Mouse (Mus musculus) neural tube, embryonic 15.5 days (tissue): ENCODE results near the gene Trmt10a. TPM values are rescaled to one million over a fixed set of nuclear protein-coding genes. Genes with fewer than 3 reads are reported as not detected.
"Not testable (repeated sequence)": the region's sequence is repeated elsewhere in the genome, so short reads cannot be mapped to it uniquely, and the experiment has no call there.

Source experiments
- ATAC-seq: fragments of 200-750 bp; cut with Nextera tagmentation; 2 replicates; pipeline ENCODE4 v1.8.0; 2017; ENCODE audit warnings: mild to moderate bottlenecking, moderate TSS enrichment, moderate library complexity; ENCODE audit not compliant: low FRiP score
- H3K27ac ChIP-seq: fragments of 300-500 bp; sonication (generic); replicated peaks from 2 replicates; pipeline ENCODE4 v1.5.1; 2015; ENCODE audit warnings: mild to moderate bottlenecking, inconsistent platforms
- H3K27me3 ChIP-seq: fragments of 300-500 bp; sonication (generic); replicated peaks from 2 replicates; pipeline ENCODE4 v1.6.1; 2015; ENCODE audit warnings: inconsistent platforms
- H3K36me3 ChIP-seq: fragments of 300-500 bp; sonication (generic); 2 replicates; pipeline ENCODE4 v1.6.1; 2015; ENCODE audit warnings: inconsistent platforms
- H3K4me1 ChIP-seq: fragments of 300-500 bp; sonication (generic); 2 replicates; pipeline ENCODE4 v1.6.1; 2015; ENCODE audit warnings: inconsistent platforms
- H3K4me2 ChIP-seq: fragments of 300-500 bp; sonication (generic); 2 replicates; pipeline ENCODE4 v1.6.1; 2015; ENCODE audit warnings: inconsistent platforms, mild to moderate bottlenecking, moderate library complexity
- H3K4me3 ChIP-seq: fragments of 300-500 bp; sonication (generic); replicated peaks from 2 replicates; pipeline ENCODE4 v1.5.1; 2015; ENCODE audit warnings: mild to moderate bottlenecking, inconsistent platforms
- H3K9ac ChIP-seq: fragments of 300-500 bp; sonication (generic); replicated peaks from 2 replicates; pipeline ENCODE4 v1.6.1; 2015; ENCODE audit warnings: mild to moderate bottlenecking, inconsistent platforms
- H3K9me3 ChIP-seq: fragments of 300-500 bp; sonication (generic); replicated peaks from 2 replicates; pipeline ENCODE4 v1.6.1; 2016; ENCODE audit warnings: inconsistent platforms
- WGBS: fragments of 180-500 bp; shearing (Covaris S2); methylation state at CpG from one replicate; pipeline ENCODE4 v1.1.7; 2015; ENCODE audit warnings: mixed read lengths; 5-methylcytosine and 5-hydroxymethylcytosine counted together
- polyA plus RNA-seq: library from polyadenylated mRNA; unstranded; fragments of >200 nt; fragmentation: Nextera tagmentation; extraction: Ambion mirVana; gene quantifications from 2 replicates; pipeline ENCODE4 v1.2.1, GENCODE M21; 2015

Gene Trmt10a
- polyA plus RNA-seq, 1 experiment from 2014 or later = 9.4 TPM

DNA sequence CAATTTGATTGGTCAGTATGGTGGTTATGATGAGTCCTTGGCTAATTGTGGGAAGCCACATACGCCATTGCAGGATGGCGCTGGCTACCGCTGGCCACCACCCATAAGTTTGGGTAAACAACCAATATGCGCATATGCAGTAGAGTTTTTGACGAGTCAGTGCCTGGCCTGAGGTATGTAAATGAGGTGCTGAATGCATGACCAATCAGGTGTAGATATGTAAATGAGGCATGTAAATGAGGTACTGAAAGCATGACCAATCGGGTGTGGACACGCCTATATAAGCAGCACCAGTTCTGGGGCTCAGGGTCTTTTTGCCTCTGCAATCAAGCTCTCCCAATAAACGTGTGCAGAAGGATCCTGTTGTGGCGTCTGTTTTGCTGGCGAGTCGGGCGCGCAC is 5.1 kb upstream of the Trmt10a start:
- 74% methylated on average over 13 of the region's 13 CpGs for WGBS
- not testable (repeated sequence) for H3K36me3 ChIP-seq, H3K27me3 ChIP-seq, H3K4me3 ChIP-seq, H3K4me1 ChIP-seq, H3K9me3 ChIP-seq, H3K4me2 ChIP-seq, H3K9ac ChIP-seq, ATAC-seq, H3K27ac ChIP-seq

DNA sequence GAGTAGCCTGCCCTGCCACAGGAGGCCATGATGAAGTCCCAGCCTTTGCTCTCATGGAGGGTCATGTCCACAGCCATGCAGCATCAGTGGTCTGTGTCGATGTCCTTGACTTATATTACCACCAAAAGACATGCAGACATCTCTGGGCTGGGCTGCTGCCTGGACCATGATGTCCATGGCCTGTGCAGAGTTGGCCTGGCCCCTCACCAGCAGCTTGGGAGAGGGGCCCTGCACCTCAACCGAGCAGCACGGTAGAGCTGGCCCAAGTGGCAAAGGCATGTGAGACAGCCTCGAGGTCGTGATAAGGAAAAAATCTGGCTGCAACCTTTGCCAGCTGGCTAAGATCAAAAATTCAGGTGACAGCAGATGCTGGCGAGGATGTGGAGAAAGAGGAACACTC is 3.6 kb upstream of the Trmt10a start:
- Histone ChIP-seq H3K4me2 (no peak overlapping the region), H3K4me1 (peaks cover 9% of the 10 kb centered on the region; the same call in 1 of the 2 replicates), H3K9me3 (no peaks in the 10 kb centered on the region), H3K9ac (no peak overlapping the region), H3K4me3 (no peak overlapping the region), H3K27me3 (no peaks in the 10 kb centered on the region), H3K27ac (no peak overlapping the region), H3K36me3 (no peaks in the 10 kb centered on the region)
- 96% methylated on average over 6 of the region's 6 CpGs for WGBS
- no peak for ATAC-seq

DNA sequence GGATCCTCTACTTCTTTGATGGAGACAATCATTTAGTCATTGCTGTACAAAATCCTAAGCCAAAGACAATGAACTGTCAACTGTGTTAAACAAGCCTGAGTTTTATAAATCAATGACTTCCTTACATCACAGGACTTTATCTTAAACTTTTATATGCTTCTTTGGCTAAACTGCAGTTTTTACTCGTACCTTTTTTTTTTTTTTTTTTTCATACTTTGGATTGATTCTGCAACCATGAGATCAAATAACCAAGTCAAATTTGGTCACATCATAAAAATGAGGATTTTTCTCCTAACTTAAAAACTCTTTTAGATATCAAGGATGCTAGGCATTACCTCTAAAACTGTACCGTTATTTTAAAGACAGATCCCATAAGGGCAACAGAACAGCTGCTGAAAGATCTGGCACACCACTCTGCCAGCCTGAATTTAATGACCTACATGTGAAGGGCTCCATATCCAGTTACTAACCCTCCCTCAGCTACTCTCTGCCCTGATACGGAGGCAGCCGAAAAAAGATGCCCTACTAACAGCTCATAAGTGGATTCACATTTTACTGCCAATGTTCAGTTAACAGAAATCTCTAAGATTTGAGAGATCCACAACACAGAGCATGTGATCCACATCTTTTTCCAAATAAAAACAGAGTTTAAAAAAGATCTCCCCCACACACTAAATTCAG is 1.1 kb upstream of the Trmt10a start:
- Histone ChIP-seq H3K27ac (no peak overlapping the region; the same call in 1 of the 2 replicates), H3K9me3 (no peaks in the 10 kb centered on the region), H3K27me3 (no peaks in the 10 kb centered on the region), H3K4me1 (peaks cover 9% of the 10 kb centered on the region; the same call in 1 of the 2 replicates), H3K4me2 (peak overlapping the region; percentile 50), H3K9ac (no peak overlapping the region), H3K36me3 (no peaks in the 10 kb centered on the region), H3K4me3 (peak overlapping the region; percentile 19)
- 55% methylated on average over 4 of the region's 4 CpGs for WGBS
- no peak for ATAC-seq

DNA sequence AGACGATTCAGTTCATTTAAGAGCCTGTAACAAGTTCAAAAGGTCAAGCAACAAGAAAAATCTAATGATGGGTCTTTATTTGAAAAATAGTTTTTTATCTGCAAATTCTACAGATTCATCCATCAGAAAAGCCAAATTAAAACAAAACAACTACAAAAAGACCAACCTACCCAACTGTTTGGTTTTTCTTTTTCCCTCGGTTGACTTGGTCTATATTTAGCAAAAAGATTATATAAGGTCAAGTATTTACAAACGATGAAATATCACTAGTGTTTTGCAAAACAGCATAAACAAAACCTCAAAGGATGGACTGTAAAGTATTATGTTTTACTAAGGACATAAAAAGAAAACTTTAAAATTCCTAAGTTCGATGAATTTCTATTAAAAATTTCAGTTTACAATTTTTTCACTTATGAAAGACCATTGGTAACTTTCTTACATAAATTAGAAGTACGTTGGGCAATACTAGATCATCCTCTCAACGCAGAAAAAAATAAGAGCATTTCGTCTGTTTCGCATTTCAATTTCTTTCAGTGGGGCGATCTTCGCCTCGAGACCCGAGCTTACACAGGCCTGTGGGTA is 424 bp upstream of the Trmt10a start:
- peak overlapping the region; percentile 70 for H3K9ac ChIP-seq
- H3K27ac ChIP-seq = peak overlapping the region; percentile 99
- no peaks in the 10 kb centered on the region for H3K9me3 ChIP-seq
- H3K36me3 ChIP-seq = no peaks in the 10 kb centered on the region
- WGBS = 8% methylated on average over 12 of the region's 12 CpGs
- no peak for ATAC-seq
- H3K4me2 ChIP-seq = peak overlapping the region; percentile 50
- H3K27me3 ChIP-seq = no peaks in the 10 kb centered on the region
- peak overlapping the region; percentile 78 for H3K4me3 ChIP-seq
- H3K4me1 ChIP-seq = peaks cover 9% of the 10 kb centered on the region; the same call in 1 of the 2 replicates

DNA sequence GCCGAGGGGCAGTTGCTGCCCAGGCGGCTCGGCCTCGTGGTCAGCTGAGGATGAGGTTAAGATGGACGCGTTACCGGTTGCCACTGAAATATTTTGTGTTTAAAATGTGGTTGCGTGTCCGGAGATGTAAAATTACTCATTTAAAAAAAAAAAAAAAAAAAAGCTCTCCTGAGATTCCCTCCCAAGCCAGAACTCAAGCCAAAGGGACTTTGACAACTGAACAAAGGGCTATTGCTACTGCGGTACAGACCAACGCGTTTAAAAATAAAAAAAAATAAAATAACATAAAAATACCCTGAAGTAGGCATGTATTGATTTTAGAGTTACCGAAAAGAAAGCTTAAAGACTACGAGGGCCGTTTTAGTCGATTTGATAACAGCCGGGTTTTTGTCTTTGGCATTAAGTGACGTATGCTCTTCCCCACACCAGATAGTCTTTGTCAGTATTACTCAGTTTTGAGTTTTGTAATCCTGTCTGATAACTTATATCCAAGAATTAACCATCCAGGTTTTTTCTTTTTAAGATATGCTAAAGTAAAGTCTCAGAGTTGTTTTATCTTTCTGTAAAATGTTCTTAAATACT is 903 bp downstream of the Trmt10a start:
- peak overlapping the region; percentile 71 for H3K9ac ChIP-seq
- H3K36me3 ChIP-seq = no peaks in the 10 kb centered on the region
- no peaks in the 10 kb centered on the region for H3K27me3 ChIP-seq
- under 1% methylated on average over 18 of the region's 18 CpGs for WGBS
- peak overlapping the region; percentile 76 for H3K4me2 ChIP-seq
- H3K4me3 ChIP-seq = peak overlapping the region; percentile 78
- 0 out of 2 replicates have a peak, but pooled peaks have one; percentile 2 for ATAC-seq
- H3K9me3 ChIP-seq = no peaks in the 10 kb centered on the region
- peak overlapping the region; percentile 99 for H3K27ac ChIP-seq
- H3K4me1 ChIP-seq = peaks cover 9% of the 10 kb centered on the region; the same call in 1 of the 2 replicates

DNA sequence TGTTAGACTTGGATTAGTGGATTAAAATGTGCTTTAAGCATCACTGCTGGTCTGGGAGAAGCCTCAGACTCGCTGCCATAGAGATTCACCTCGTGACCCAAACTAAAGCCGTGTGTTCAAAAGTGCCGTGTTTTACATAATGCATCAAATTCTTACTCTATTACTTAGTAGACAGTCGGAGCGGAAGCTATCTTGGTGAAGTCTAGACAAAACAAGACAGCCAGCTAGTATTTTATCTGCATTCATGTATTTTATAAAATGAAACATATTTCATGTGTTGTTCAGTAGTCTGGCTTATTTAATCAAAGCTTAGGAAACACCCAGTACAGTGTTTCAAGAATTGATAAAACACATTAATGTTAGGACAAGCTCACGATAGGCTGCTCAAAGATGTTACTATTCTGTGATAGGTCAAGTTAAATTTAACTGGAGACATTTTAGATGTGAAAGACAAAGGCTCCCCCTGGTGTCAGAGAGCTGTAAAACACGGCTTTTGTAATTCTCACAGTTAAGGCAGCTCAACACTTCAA is 1.5 kb downstream of the Trmt10a start, which contains the start of gene Mttp:
Gene Mttp, minus strand, starts transcription at position 327 of the 530 bp plus-strand sequence.
- ATAC-seq = peak; percentile 7; the same call in 1 of the 2 replicates
- peak within 1 kb of the TSS; percentile 78 for H3K4me3 ChIP-seq

DNA sequence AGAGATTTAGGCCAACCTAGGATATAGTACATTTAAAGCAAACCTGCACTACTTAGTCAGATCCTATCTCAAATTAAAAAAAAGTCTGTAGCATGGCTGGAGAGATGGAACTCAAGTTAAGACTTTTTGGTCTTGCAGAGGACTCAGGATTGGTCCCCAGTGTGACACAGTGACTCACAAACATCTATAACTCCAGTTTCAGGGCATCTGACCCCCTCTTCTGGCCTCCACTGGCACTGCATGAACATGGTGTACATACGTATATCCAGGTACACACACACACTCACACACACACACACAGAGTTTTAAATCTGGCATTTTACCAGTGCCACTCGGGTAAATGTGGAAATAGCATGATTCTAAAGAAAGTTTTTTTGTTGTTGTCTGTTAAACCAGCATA is 5.6 kb downstream of the Trmt10a start:
- no peaks in the 10 kb centered on the region for H3K27me3 ChIP-seq
- WGBS = 90% methylated on average over 2 of the region's 2 CpGs
- no peak overlapping the region for H3K27ac ChIP-seq
- 0 out of 2 replicates have a peak, but pooled peaks cover 3% of the 10 kb centered on the region for H3K36me3 ChIP-seq
- no peak overlapping the region for H3K4me3 ChIP-seq
- H3K4me1 ChIP-seq = no peaks in the 10 kb centered on the region
- H3K4me2 ChIP-seq = no peak overlapping the region
- H3K9ac ChIP-seq = no peak overlapping the region
- H3K9me3 ChIP-seq = no peaks in the 10 kb centered on the region
- no peak for ATAC-seq

More for the DNA sequence above, 1.5 kb downstream of the Trmt10a start, which contains the start of gene Mttp:
- peak within 1 kb of the TSS; percentile 76 for H3K4me2 ChIP-seq
- H3K9ac ChIP-seq = peak within 1 kb of the TSS; percentile 71
- no peaks in the 10 kb centered on the region for H3K27me3 ChIP-seq
- no peaks in the 10 kb centered on the region for H3K36me3 ChIP-seq
- H3K9me3 ChIP-seq = no peaks in the 10 kb centered on the region
- 3% methylated on average over 8 of the region's 8 CpGs for WGBS
- peaks cover 9% of the 10 kb centered on the region; the same call in 1 of the 2 replicates for H3K4me1 ChIP-seq
- H3K27ac ChIP-seq = peak within 1 kb of the TSS; percentile 99

DNA sequence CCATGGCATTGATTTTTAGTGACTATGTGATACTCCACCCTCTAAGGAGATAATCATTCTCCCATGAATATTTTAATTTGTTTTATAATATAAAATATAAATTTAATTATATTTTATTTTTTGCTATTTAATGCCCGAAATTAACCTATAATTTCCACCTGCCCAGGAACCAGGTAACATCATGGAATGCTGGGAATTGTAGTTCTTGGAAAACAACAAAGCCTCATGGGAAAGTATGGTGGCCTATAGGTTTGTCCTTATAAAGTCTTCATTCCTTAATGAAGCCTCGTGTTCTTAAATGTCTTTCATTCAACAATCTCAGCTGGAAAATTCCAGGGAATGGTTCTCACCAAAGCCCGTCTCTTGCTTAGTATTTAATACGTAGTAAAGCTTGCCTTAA is 11.8 kb downstream of the Trmt10a start:
- no peak overlapping the region for H3K4me2 ChIP-seq
- H3K4me1 ChIP-seq = no peaks in the 10 kb centered on the region
- 93% methylated on average over 4 of the region's 4 CpGs for WGBS
- H3K36me3 ChIP-seq = 0 out of 2 replicates have a peak, but pooled peaks cover 3% of the 10 kb centered on the region
- no peak for ATAC-seq
- no peak overlapping the region for H3K27ac ChIP-seq
- no peak overlapping the region for H3K9ac ChIP-seq
- H3K27me3 ChIP-seq = no peaks in the 10 kb centered on the region
- H3K4me3 ChIP-seq = no peak overlapping the region
- H3K9me3 ChIP-seq = no peaks in the 10 kb centered on the region

DNA sequence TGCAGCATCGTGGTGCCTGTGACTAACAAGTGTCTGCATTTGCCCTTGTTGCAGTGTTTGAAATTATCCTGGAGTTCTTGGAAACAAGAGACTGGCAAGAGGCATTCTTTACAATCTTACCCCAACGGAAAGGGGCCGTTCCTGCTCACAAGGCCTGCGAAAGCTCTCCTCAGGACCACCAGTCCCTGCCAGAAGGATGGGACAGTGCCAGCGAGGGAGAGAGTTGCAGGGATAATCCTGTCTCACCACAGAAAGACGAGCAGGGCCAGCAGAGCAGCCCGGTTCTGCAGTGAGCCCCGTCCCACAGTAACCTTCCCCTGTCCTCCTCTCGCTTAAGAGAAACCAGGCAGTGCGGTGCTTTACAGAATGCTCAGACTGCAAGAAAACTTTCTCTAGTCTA is 13.4 kb downstream of the Trmt10a start:
- Histone ChIP-seq H3K4me3 (no peak overlapping the region), H3K9me3 (no peaks in the 10 kb centered on the region), H3K4me1 (no peaks in the 10 kb centered on the region), H3K27ac (no peak overlapping the region), H3K4me2 (no peak overlapping the region), H3K27me3 (no peaks in the 10 kb centered on the region), H3K36me3 (0 out of 2 replicates have a peak, but pooled peaks cover 3% of the 10 kb centered on the region), H3K9ac (no peak overlapping the region)
- 67% methylated on average over 10 of the region's 10 CpGs for WGBS
- no peak for ATAC-seq

DNA sequence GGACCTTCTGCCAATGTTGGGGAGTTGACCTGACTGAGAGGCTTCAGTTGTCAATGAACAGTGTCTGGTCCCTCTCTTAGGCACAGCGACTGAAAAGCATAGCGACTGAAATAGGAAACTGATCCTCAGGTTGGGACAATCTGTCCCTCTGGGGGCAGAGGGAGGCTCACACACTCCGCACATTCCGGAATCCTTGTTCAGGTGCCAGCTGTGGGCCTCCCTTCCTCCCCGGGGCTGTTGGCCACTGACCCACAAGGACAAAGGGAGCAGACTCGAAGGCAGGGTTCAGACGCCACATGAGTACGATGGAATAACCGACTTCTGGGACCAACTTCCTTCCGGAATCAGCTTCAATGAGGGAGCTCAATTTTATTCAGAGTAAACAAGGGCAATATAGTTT is 18.4 kb downstream of the Trmt10a start:
- Histone ChIP-seq H3K4me3 (no peak overlapping the region), H3K9me3 (no peaks in the 10 kb centered on the region), H3K36me3 (no peaks in the 10 kb centered on the region), H3K4me2 (no peak overlapping the region), H3K27me3 (no peaks in the 10 kb centered on the region), H3K27ac (no peak overlapping the region), H3K4me1 (no peaks in the 10 kb centered on the region), H3K9ac (no peak overlapping the region)
- ATAC-seq = no peak
- 85% methylated on average over 10 of the region's 10 CpGs for WGBS

DNA sequence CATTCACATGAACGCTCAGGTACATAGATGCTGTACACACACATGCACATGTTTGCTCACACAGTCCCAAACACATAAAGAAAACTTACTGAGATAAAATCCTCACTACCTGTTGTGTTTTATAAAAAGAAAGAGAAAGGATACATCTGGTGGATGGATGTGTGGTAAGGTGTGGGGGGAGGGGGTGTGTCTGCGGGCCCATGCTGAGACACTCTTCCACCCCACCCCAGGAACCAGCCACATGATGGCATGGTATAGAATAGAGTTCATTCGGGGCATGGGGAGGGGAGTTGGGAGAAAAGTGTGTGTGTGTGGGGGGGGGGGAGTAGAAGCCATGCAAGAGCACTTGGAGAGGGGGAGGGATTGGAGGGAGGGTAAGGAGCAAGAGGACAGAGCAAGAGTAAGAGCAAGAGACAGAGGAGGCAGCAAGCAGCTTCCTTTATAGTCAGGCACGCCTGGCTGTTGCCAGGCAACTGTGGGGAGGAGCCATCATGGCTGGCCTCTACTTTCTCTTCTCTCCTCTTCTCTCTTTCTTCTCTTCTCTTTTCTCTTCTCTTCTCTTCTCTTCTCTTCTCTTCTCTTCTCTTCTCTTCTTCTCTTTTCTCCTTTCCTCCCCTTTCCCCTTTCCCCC is 19.4 kb downstream of the Trmt10a start:
- Histone ChIP-seq H3K9me3 (no peaks in the 10 kb centered on the region), H3K9ac (no peak overlapping the region), H3K4me3 (no peak overlapping the region), H3K4me2 (no peak overlapping the region), H3K4me1 (no peaks in the 10 kb centered on the region), H3K36me3 (no peaks in the 10 kb centered on the region), H3K27me3 (no peaks in the 10 kb centered on the region), H3K27ac (no peak overlapping the region)
- ATAC-seq = no peak
- WGBS = 56% methylated on average over 4 of the region's 4 CpGs
